Mouse (Mus musculus): ENCODE results near the gene Eif3f.

- TF ChIP-seq CTCF (IDR thresholded peaks at IDR 0.05; ENCODE audit: borderline replicate concordance, control insufficient read depth, extremely low read depth, insufficient read depth, low read length, poor library complexity) (no peak), POLR2A (IDR thresholded peaks at IDR 0.05; ENCODE audit: control insufficient read depth, extremely low read depth, insufficient read depth, low read length, poor library complexity) (no peak)
Observed at GRCm38 (mm10) chr7:108935411-108935810, 1.2 kb downstream of the Eif3f start.

Data from thymus, adult 2 months (tissue).